In genomic region chr7:4147371-4147770, GRCm38 (mm10) we compare ENCODE assay signal across 14 mouse cellular contexts. TPM values are rescaled to one million over a fixed set of nuclear protein-coding genes. Genes with fewer than 3 reads are reported as not detected.
DNase-seq lines count a peak whose midpoint lies in the region; ATAC-seq lines count a peak whose summit lies in the region.
"Had no signal": no experiment of that assay in that cellular context is flagged by ENCODE, and none has a peak within 500 bp of the region (broad histone marks: within the 10 kb centered on the region; RNA-seq: fewer than 3 reads in every experiment).

No protein-coding gene starts in this region.

- H3K4me1 ChIP-seq in heart, embryonic 10.5 days = peaks cover 31% of the 10 kb centered on the region
- H3K4me1 ChIP-seq in neural tube, embryonic 12.5 days = peaks cover 19% of the 10 kb centered on the region
- peaks cover 36% of the 10 kb centered on the region for H3K4me1 ChIP-seq in intestine, embryonic 15.5 days (replicated peaks)
- H3K4me1 ChIP-seq in stomach, embryonic 16.5 days (ENCODE audit: control insufficient read depth, insufficient read depth, low read length) = peaks cover 39% of the 10 kb centered on the region
- H3K4me1 ChIP-seq in hindbrain, embryonic 13.5 days (replicated peaks) = peaks cover 31% of the 10 kb centered on the region

- H3K4me2 ChIP-seq in neural tube, embryonic 12.5 days (replicated peaks) = 0 out of 2 replicates have a peak overlapping the region, but pooled peaks have one; percentile 2
- no peak overlapping the region for H3K4me2 ChIP-seq in intestine, embryonic 15.5 days (replicated peaks)
- no peak overlapping the region for H3K4me2 ChIP-seq in stomach, embryonic 16.5 days (ENCODE audit: low read depth, low read length)
- H3K4me2 ChIP-seq in hindbrain, embryonic 13.5 days = no peak overlapping the region

- no peak overlapping the region for H3K27ac ChIP-seq in heart, embryonic 10.5 days
- no peak overlapping the region for H3K27ac ChIP-seq in neural tube, embryonic 12.5 days
- no peak overlapping the region for H3K27ac ChIP-seq in intestine, embryonic 15.5 days
- H3K27ac ChIP-seq in stomach, embryonic 16.5 days (ENCODE audit: low read length) = no peak overlapping the region
- no peak overlapping the region for H3K27ac ChIP-seq in hindbrain, embryonic 13.5 days
- H3K27ac ChIP-seq: heart, adult 2 months had no signal

- DNase-seq in heart, embryonic 10.5 days (ENCODE audit: low spot score) = peak; percentile 75
- DNase-seq in heart, postnatal 36 days = no peak
- no peak for DNase-seq in neural tube, embryonic 10.5 days (ENCODE audit: extremely low spot score, low spot score)
- DNase-seq: heart, adult 2 months; heart, postnatal 14 days; kidney, postnatal 14 days; lung, postnatal 14 days; midbrain, embryonic 14.5 days had no signal

- intact Hi-C loops in heart, postnatal 36 days (cut with DNase I) = loop anchor here (10.0 kb wide), 2 partner anchors 523 to 777 kb away; partner anchors contain the start of genes Nat14, Prpf31, Ssc5d and Tfpt

- no peak overlapping the region for H3K9ac ChIP-seq in neural tube, embryonic 12.5 days
- H3K9ac ChIP-seq in intestine, embryonic 15.5 days = no peak overlapping the region
- H3K9ac ChIP-seq in stomach, embryonic 16.5 days (ENCODE audit: low read length) = peak overlapping the region; percentile 37; the same call in 1 of the 2 replicates
- no peak overlapping the region for H3K9ac ChIP-seq in hindbrain, embryonic 13.5 days

- H3K4me3 ChIP-seq in heart, embryonic 10.5 days = no peak overlapping the region
- no peak overlapping the region for H3K4me3 ChIP-seq in neural tube, embryonic 12.5 days
- H3K4me3 ChIP-seq in intestine, embryonic 15.5 days (replicated peaks) = no peak overlapping the region
- no peak overlapping the region for H3K4me3 ChIP-seq in stomach, embryonic 16.5 days (replicated peaks; ENCODE audit: low read length)
- H3K4me3 ChIP-seq in hindbrain, embryonic 13.5 days = no peak overlapping the region
- H3K4me3 ChIP-seq: heart, adult 2 months had no signal

- WGBS in heart, embryonic 10.5 days = 84% methylated on average over 17 of the region's 20 CpGs
- 90% methylated on average over 20 of the region's 20 CpGs for WGBS in neural tube, embryonic 12.5 days
- 73% methylated on average over 20 of the region's 20 CpGs for WGBS in intestine, embryonic 15.5 days
- WGBS in stomach, embryonic 16.5 days = 74% methylated on average over 20 of the region's 20 CpGs
- 92% methylated on average over 20 of the region's 20 CpGs for WGBS in hindbrain, embryonic 13.5 days

- H3K27me3 ChIP-seq in heart, embryonic 10.5 days (ENCODE audit: insufficient read depth, poor library complexity, severe bottlenecking) = peaks cover 21% of the 10 kb centered on the region
- peaks cover 22% of the 10 kb centered on the region for H3K27me3 ChIP-seq in neural tube, embryonic 12.5 days (replicated peaks)
- no peaks in the 10 kb centered on the region for H3K27me3 ChIP-seq in intestine, embryonic 15.5 days (replicated peaks)
- H3K27me3 ChIP-seq in stomach, embryonic 16.5 days (ENCODE audit: control insufficient read depth, insufficient read depth, low read length) = no peaks in the 10 kb centered on the region
- peaks cover 22% of the 10 kb centered on the region for H3K27me3 ChIP-seq in hindbrain, embryonic 13.5 days

- peaks cover 59% of the 10 kb centered on the region for H3K36me3 ChIP-seq in heart, embryonic 10.5 days
- peaks cover 55% of the 10 kb centered on the region for H3K36me3 ChIP-seq in neural tube, embryonic 12.5 days
- peaks cover 52% of the 10 kb centered on the region for H3K36me3 ChIP-seq in intestine, embryonic 15.5 days
- peaks cover 41% of the 10 kb centered on the region for H3K36me3 ChIP-seq in stomach, embryonic 16.5 days (ENCODE audit: control insufficient read depth, insufficient read depth, low read length)
- H3K36me3 ChIP-seq in hindbrain, embryonic 13.5 days = peaks cover 59% of the 10 kb centered on the region

- ATAC-seq in neural tube, embryonic 12.5 days (ENCODE audit: low FRiP score, low read depth) = no peak
- 0 out of 2 replicates have a peak, but pooled peaks have one; percentile 2 for ATAC-seq in intestine, embryonic 15.5 days
- no peak for ATAC-seq in stomach, embryonic 16.5 days (ENCODE audit: insufficient read depth, low FRiP score)
- no peak for ATAC-seq in hindbrain, embryonic 13.5 days (ENCODE audit: low FRiP score)
- ATAC-seq in frontal cortex, adult (ENCODE audit: low TSS enrichment) = no peak
- ATAC-seq: activated CD4-positive, CD25-positive, alpha-beta regulatory T cell, adult 4 months had no signal

- H3K9me3 ChIP-seq in heart, embryonic 10.5 days = no peaks in the 10 kb centered on the region
- no peaks in the 10 kb centered on the region for H3K9me3 ChIP-seq in neural tube, embryonic 12.5 days
- H3K9me3 ChIP-seq in intestine, embryonic 15.5 days = no peaks in the 10 kb centered on the region
- H3K9me3 ChIP-seq in stomach, embryonic 16.5 days (replicated peaks; ENCODE audit: control insufficient read depth, low read length) = no peaks in the 10 kb centered on the region
- H3K9me3 ChIP-seq in hindbrain, embryonic 13.5 days = no peaks in the 10 kb centered on the region

RNA-seq across cellular contexts. Expression of gene Leng9, which starts 2.8 kb away (rescaled TPM):
- polyA plus RNA-seq in heart, embryonic 10.5 days (2016; fragmentation: Nextera tagmentation; extraction: Ambion mirVana) = 1.8 and 2.2 TPM in 2 replicates
- 1 to 10 TPM; 2.4 to 3.6 TPM for total RNA-seq in heart, postnatal 36 days (2021)
- polyA plus RNA-seq in neural tube, embryonic 12.5 days (2016; fragmentation: Nextera tagmentation; extraction: Ambion mirVana) = 3.4 and 4.0 TPM in 2 replicates
- polyA plus RNA-seq in intestine, embryonic 15.5 days (2015; fragmentation: Nextera tagmentation; extraction: Ambion mirVana) = 4.5 and 4.9 TPM in 2 replicates
- polyA plus RNA-seq in stomach, embryonic 16.5 days (2015; fragmentation: Nextera tagmentation; extraction: Ambion mirVana) = 6.0 and 6.3 TPM in 2 replicates
- polyA plus RNA-seq in hindbrain, embryonic 13.5 days (2015; fragmentation: Nextera tagmentation; extraction: Ambion mirVana) = 4.7 TPM in 2 replicates

RNA-seq across cellular contexts. Expression of gene Leng8, which starts 10.5 kb away (rescaled TPM):
- polyA plus RNA-seq in heart, embryonic 10.5 days (2016; fragmentation: Nextera tagmentation; extraction: Ambion mirVana) = 72.6 and 75.1 TPM in 2 replicates
- total RNA-seq in heart, postnatal 36 days (2021) = 10 to 100 TPM; 30.4 to 45.7 TPM
- polyA plus RNA-seq in neural tube, embryonic 12.5 days (2016; fragmentation: Nextera tagmentation; extraction: Ambion mirVana) = 92.7 and 110 TPM in 2 replicates
- 46.3 and 49.2 TPM in 2 replicates for polyA plus RNA-seq in intestine, embryonic 15.5 days (2015; fragmentation: Nextera tagmentation; extraction: Ambion mirVana)
- polyA plus RNA-seq in stomach, embryonic 16.5 days (2015; fragmentation: Nextera tagmentation; extraction: Ambion mirVana) = 50.9 and 51.4 TPM in 2 replicates
- polyA plus RNA-seq in hindbrain, embryonic 13.5 days (2015; fragmentation: Nextera tagmentation; extraction: Ambion mirVana) = 77.0 and 79.4 TPM in 2 replicates

RNA-seq across cellular contexts. Expression of gene Cdc42ep5, which starts 17.3 kb away (rescaled TPM):
- 27.4 and 35.7 TPM in 2 replicates for polyA plus RNA-seq in heart, embryonic 10.5 days (2016; fragmentation: Nextera tagmentation; extraction: Ambion mirVana)
- total RNA-seq in heart, postnatal 36 days (2021) = 1 to 10 TPM; 4.6 to 6.2 TPM
- polyA plus RNA-seq in neural tube, embryonic 12.5 days (2016; fragmentation: Nextera tagmentation; extraction: Ambion mirVana) = 14.1 and 14.2 TPM in 2 replicates
- 66.3 and 68.6 TPM in 2 replicates for polyA plus RNA-seq in intestine, embryonic 15.5 days (2015; fragmentation: Nextera tagmentation; extraction: Ambion mirVana)
- polyA plus RNA-seq in stomach, embryonic 16.5 days (2015; fragmentation: Nextera tagmentation; extraction: Ambion mirVana) = 81.9 and 86.4 TPM in 2 replicates
- 8.4 and 10.1 TPM in 2 replicates for polyA plus RNA-seq in hindbrain, embryonic 13.5 days (2015; fragmentation: Nextera tagmentation; extraction: Ambion mirVana)
- polyA plus RNA-seq: activated CD4-positive, CD25-positive, alpha-beta regulatory T cell, adult 4 months had no signal

RNA-seq across cellular contexts. Expression of gene Ttyh1, which starts 28.2 kb away (rescaled TPM):
- 0.54 and 0.83 TPM in 2 replicates for polyA plus RNA-seq in heart, embryonic 10.5 days (2016; fragmentation: Nextera tagmentation; extraction: Ambion mirVana)
- 1 to 10 TPM in 1 of 2 experiments, under 1 TPM in 1; 0.89 to 2.6 TPM for total RNA-seq in heart, postnatal 36 days (2021)
- polyA plus RNA-seq in neural tube, embryonic 12.5 days (2016; fragmentation: Nextera tagmentation; extraction: Ambion mirVana) = 111 and 113 TPM in 2 replicates
- polyA plus RNA-seq in intestine, embryonic 15.5 days (2015; fragmentation: Nextera tagmentation; extraction: Ambion mirVana) = 7.1 and 9.7 TPM in 2 replicates
- 8.6 and 10.0 TPM in 2 replicates for polyA plus RNA-seq in stomach, embryonic 16.5 days (2015; fragmentation: Nextera tagmentation; extraction: Ambion mirVana)
- polyA plus RNA-seq in hindbrain, embryonic 13.5 days (2015; fragmentation: Nextera tagmentation; extraction: Ambion mirVana) = 132 and 138 TPM in 2 replicates
